Mouse (Mus musculus): ENCODE data around the gene Sox4. TPM values are rescaled to one million over a fixed set of nuclear protein-coding genes. Genes with fewer than 3 reads are reported as not detected.

Gene Sox4
- polyA plus RNA-seq (2016; fragmentation: Nextera tagmentation; extraction: Ambion mirVana), result 69.6 and 73.2 TPM in 2 replicates

DNA sequence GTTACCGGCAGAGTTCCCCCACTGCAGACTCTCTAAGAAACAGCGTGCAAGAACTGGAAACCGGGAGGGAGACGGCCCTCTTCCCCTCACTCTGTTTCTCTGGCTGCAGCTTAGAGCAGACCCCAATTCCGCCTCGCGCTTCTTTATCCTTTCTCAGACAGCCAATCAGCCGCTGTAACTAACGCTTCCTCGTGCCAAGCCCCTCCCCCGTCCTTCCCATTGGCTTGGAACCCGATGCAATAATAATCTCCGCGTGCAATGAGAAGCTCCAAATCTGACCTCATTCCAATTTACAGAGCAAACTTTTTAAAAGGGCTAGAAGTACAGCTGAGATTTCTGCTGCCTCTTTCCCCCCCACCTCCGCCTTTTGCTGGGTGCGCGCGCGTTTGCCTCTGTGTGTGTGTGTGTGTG is at the start of gene Sox4:
Gene Sox4 (minus strand): TSS at position 133 of the 411 bp plus-strand sequence.
- Histone ChIP-seq H3K4me3 (peak within 1 kb of the TSS; percentile 99), H3K4me1 (peaks cover 17% of the 10 kb centered on the region), H3K27ac (replicated peaks) (peak within 1 kb of the TSS; percentile 99), H3K27me3 (replicated peaks; ENCODE audit: low read depth, poor library complexity, severe bottlenecking) (no peaks in the 10 kb centered on the region), H3K9me3 (no peaks in the 10 kb centered on the region), H3K36me3 (replicated peaks) (peaks cover 20% of the 10 kb centered on the region)
- whole genome bisulfite sequencing, result under 1% methylated on average over 19 of the region's 19 CpGs
- peak; percentile 96 for DNase-seq (ENCODE audit: low spot score)

DNA sequence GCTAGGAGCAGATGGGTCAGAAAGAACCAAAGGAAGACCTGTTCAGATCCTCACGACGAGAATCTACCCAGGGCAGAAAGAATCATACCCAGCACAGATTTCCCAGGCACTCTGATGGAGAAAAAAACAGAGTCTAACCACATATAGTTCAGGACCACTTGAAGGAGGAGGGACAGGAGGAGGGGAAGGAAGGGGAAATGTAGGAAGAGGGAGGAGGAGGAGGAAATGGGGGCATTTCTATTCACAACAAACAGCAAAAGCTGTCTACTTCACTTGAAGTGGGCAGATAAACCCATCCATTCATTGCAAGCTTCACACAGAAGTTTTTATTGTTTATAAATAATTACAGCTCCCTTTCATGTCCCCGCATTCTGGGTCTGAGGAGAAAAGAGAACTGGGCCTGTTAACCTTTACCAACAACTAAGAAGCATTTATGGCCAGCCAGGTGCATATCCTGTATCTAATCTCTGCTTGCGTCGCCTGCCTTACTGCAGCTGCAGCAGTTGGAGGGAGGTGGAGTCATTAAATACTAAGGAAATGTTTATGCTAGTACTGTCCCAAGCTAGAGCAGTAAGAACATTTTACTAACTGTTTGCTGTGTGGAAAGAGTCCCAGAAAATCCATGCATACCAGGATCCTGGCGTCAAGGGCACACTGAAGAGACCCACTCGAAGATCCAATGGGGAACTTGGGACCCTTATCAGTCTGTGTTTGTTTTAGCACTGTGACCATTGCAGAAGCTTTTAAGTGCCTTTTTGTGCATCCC is 38.6 kb upstream of the Sox4 start:
- Histone ChIP-seq H3K9me3 (no peaks in the 10 kb centered on the region), H3K4me1 (peaks cover 27% of the 10 kb centered on the region), H3K27me3 (replicated peaks; ENCODE audit: low read depth, poor library complexity, severe bottlenecking) (no peaks in the 10 kb centered on the region), H3K4me3 (no peak overlapping the region), H3K36me3 (replicated peaks) (no peaks in the 10 kb centered on the region), H3K27ac (replicated peaks) (no peak overlapping the region)
- DNase-seq (ENCODE audit: low spot score), result no peak
- 67% methylated on average over 7 of the region's 7 CpGs for WGBS

DNA sequence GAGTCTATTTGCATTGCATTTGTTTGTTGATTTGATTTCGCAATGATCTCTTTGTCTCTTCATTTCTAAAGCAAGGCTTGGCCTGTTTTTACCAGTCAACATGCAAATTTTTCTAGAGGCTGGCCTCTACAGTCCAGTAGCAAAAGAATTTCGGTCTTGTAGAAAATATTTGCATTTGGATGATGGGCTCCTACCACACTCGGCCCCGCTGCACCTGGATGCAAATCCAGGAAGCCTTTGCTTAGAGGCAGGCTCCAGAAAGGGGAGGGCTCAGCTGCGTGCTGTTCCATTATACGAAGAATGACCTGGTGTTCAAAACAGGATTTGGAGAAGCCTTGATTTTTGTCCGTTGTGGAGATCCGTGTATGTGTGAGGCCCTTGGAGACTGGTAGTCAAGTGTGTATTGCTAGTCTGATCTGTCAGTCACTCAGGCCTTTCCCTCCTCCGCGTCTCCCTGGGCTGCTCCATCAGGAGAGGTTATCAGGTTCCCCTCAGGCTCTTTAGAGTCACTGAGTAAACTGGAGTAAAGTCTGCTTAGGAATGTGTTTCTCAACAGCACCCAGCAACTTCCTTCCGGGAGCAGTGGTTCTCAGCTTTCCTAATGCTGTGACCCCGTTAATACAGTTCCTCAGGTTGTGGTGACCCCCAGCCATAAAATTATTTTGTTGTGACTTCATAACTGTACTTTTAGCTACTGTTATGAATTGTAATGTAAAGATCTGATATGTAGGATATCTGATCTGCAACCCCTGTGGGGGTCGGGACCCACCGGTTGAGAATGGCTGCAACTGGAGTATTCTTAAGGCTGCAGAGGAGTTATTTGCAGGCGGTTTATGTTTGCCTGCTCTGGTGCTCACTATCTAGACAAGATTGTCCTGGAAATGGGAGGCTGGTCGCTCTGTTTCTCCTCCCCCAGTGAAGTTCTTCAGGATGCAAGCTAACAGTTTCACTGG is 35.5 kb upstream of the Sox4 start:
- H3K27ac ChIP-seq (replicated peaks), result no peak overlapping the region; the same call in 1 of the 2 replicates
- no peaks in the 10 kb centered on the region for H3K36me3 ChIP-seq (replicated peaks)
- WGBS, result 31% methylated on average over 16 of the region's 16 CpGs
- H3K4me3 ChIP-seq, result no peak overlapping the region
- peak; percentile 46 for DNase-seq (ENCODE audit: low spot score)
- H3K27me3 ChIP-seq (replicated peaks; ENCODE audit: low read depth, poor library complexity, severe bottlenecking), result no peaks in the 10 kb centered on the region
- H3K9me3 ChIP-seq, result no peaks in the 10 kb centered on the region
- peaks cover 27% of the 10 kb centered on the region for H3K4me1 ChIP-seq

DNA sequence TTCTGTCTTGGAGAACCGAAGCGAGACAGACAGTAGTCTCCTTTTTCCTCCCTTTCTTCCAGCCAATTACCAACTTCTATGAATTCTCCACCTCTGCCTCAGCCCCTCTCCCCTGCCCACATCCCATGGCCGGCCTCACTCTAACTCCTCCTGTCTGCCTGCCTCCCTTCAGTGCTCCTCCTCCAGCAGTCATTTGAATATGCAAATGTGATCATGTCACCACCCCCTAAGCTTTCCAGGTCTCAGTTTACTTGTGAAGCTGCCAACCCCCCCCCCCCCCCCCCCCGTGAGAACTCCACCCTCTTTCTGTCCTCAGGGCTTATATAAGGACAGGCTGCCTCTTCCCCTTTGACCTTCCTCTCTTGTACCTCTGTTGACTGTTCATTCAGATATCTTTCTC is 27.2 kb upstream of the Sox4 start:
- no peak for DNase-seq (ENCODE audit: low spot score)
- Histone ChIP-seq H3K9me3 (no peaks in the 10 kb centered on the region), H3K27me3 (replicated peaks; ENCODE audit: low read depth, poor library complexity, severe bottlenecking) (no peaks in the 10 kb centered on the region), H3K4me1 (no peaks in the 10 kb centered on the region), H3K36me3 (replicated peaks) (no peaks in the 10 kb centered on the region), H3K4me3 (no peak overlapping the region), H3K27ac (replicated peaks) (no peak overlapping the region)
- 52% methylated on average over 4 of the region's 4 CpGs for WGBS

DNA sequence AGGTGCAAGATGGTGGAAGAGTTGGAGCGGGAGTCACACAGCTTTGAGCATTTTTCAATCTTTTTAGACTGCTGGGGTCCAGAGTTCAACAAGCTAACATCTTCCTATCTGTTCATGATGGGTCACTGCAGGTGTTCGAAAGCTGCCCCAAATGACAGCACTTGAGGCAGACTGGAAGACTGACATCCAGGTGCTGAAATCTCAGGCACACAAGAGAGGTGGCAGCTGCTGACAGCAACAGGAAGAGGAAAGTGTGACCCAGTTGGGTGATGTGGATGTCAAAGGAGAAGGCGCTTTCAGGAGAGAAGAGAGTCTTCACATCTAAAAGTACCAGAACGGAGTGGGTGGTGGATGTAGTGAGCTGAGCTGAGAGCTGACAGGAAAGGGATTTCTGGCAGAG is 21.5 kb upstream of the Sox4 start:
- no peak for DNase-seq (ENCODE audit: low spot score)
- Histone ChIP-seq H3K36me3 (replicated peaks) (no peaks in the 10 kb centered on the region), H3K4me1 (peaks cover 5% of the 10 kb centered on the region; the same call in 1 of the 2 replicates), H3K27ac (replicated peaks) (no peak overlapping the region), H3K27me3 (replicated peaks; ENCODE audit: low read depth, poor library complexity, severe bottlenecking) (no peaks in the 10 kb centered on the region), H3K4me3 (no peak overlapping the region), H3K9me3 (no peaks in the 10 kb centered on the region)
- 90% methylated on average over 4 of the region's 4 CpGs for WGBS

DNA sequence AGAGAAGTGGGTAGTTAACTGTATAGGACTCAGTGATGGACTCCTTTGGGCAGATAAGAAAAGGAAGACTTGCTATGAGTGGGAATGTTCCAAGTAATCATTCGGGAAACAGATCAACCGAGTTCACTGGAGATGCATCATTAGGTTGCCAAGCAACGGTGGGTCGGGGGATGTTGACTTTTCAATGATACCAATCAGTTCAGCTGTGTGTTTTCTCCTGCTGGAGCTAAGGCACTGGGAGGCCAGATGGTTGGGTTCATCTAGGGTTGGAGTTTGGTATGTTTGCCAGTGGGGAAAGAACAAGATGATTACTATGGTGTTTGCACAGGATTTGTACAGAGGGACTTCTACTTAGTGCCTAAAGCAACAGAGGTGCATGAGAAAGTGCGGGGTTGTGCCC is 21.1 kb upstream of the Sox4 start:
- peak; percentile 23 for DNase-seq (ENCODE audit: low spot score)
- Histone ChIP-seq H3K27ac (replicated peaks) (no peak overlapping the region), H3K36me3 (replicated peaks) (no peaks in the 10 kb centered on the region), H3K4me3 (no peak overlapping the region), H3K4me1 (peaks cover 5% of the 10 kb centered on the region; the same call in 1 of the 2 replicates), H3K9me3 (no peaks in the 10 kb centered on the region), H3K27me3 (replicated peaks; ENCODE audit: low read depth, poor library complexity, severe bottlenecking) (no peaks in the 10 kb centered on the region)
- WGBS, result 76% methylated on average over 5 of the region's 5 CpGs

DNA sequence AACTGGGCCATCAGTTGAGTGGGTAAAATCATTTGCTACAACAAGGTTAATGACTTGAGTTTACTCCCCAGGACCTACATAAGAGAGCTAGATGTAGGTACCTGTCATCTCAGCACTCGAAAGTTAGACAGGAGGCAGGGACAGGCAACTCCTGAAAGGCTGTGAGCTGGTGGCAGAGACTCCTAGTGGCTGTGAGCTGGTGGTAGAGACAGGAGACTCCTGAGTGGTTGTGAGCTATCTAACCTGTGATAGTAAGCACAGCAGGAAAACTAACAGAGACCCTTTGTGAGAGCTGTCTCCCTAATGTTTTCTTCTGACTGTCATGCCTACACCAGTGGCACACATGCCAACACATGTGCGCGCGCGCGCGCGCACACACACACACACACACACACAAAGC is 7.4 kb upstream of the Sox4 start:
- H3K36me3 ChIP-seq (replicated peaks), result no peaks in the 10 kb centered on the region
- DNase-seq (ENCODE audit: low spot score), result no peak
- peaks cover 23% of the 10 kb centered on the region for H3K4me1 ChIP-seq
- H3K27me3 ChIP-seq (replicated peaks; ENCODE audit: low read depth, poor library complexity, severe bottlenecking), result 0 out of 2 replicates have a peak, but pooled peaks cover 5% of the 10 kb centered on the region
- H3K9me3 ChIP-seq, result no peaks in the 10 kb centered on the region
- WGBS, result 98% methylated on average over 8 of the region's 8 CpGs
- H3K4me3 ChIP-seq, result no peak overlapping the region
- H3K27ac ChIP-seq (replicated peaks), result no peak overlapping the region

DNA sequence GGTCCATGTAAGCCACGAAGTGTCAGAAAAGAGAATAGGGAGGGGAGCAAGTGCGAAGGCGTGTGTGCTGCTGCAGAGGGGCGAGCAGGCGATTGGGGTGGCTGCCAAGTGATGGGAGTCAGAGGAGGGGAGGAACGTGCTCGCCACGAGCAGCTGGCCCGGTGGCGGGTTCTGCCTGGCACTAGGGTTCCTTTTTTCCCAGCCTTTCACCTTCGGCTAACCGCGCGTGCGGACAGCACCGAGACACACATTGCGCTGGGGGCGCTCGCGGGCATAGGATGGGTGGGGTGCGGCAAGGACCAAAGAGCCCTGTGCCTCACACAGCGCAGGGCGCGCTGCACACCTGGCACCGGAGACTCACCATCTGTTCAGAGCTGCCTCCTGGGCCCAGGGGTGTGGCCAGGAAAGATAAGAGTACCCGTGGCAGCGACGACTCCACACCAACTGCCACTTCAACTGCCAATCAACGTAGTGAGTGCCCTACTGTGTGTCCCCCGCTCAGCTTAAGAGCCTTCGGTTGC is 6.0 kb upstream of the Sox4 start:
- peaks cover 23% of the 10 kb centered on the region for H3K4me1 ChIP-seq
- H3K36me3 ChIP-seq (replicated peaks), result no peaks in the 10 kb centered on the region
- peak overlapping the region; percentile 93 for H3K27ac ChIP-seq (replicated peaks)
- peak; percentile 87 for DNase-seq (ENCODE audit: low spot score)
- 2% methylated on average over 31 of the region's 31 CpGs for WGBS
- H3K9me3 ChIP-seq, result no peaks in the 10 kb centered on the region
- H3K27me3 ChIP-seq (replicated peaks; ENCODE audit: low read depth, poor library complexity, severe bottlenecking), result 0 out of 2 replicates have a peak, but pooled peaks cover 5% of the 10 kb centered on the region
- H3K4me3 ChIP-seq, result peak overlapping the region; percentile 76

DNA sequence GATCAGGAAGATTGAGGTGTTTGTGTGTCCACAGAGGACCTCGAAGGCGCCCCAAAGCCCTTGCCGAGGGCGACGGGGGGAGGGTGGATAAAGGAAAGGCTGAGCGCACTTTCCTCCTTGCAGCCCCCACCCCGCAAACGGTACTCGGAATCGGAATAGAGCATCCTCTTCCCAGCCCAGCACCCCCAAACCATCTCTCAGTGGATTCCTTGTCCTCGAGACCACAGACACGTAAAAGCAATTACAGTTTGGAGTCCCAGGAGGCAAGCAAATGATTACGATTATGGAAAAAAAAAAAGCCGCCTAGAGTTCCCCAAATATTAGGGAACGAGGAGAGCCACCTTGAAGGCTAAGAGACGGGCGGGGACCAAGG is 5.5 kb upstream of the Sox4 start:
- Histone ChIP-seq H3K27ac (replicated peaks) (peak overlapping the region; percentile 93), H3K4me3 (peak overlapping the region; percentile 76), H3K4me1 (peaks cover 25% of the 10 kb centered on the region), H3K27me3 (replicated peaks; ENCODE audit: low read depth, poor library complexity, severe bottlenecking) (0 out of 2 replicates have a peak, but pooled peaks cover 5% of the 10 kb centered on the region), H3K9me3 (no peaks in the 10 kb centered on the region), H3K36me3 (replicated peaks) (no peaks in the 10 kb centered on the region)
- under 1% methylated on average over 17 of the region's 17 CpGs for WGBS
- no peak for DNase-seq (ENCODE audit: low spot score)

DNA sequence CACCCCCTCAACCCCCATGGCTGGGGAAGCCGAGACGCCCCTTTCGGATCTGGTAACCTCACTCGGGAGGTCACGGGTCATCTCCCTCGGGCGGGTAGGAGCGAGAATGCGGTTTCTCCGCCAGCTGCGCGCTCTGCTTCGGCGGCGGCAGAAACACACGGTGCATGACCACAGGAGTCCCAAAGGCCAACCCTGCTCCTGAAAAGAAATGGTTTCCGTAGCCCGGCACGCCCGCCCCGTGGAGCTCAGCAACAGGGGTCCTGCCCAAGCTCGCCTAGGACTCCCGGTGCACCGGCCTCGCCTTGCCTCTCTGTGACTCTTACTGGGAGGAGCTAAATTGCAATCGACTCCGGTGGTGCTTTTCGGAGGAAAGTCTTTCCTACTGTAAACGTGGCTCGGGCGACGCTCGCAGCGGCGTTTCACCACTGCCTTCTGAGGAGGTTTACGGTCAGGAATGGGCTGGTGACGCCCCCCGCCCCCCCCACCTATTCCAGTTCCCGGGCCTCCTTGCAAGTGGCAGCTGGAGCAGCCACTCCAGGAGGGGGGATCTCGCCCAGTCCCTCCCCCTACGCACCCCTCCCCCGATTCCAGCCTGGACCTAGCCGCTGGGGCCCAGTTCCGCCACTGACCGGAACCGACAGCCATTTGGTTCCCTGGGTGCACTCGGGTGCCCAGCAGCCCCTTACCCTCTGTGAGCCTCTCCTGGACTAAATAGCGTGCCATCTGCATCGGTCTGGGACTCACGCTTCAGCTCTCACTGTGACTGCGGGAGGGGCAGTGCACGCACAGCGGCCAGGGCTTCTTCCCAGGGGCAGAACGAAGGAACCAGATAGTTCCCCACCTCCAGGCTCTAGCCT is 4.9 kb upstream of the Sox4 start:
- H3K36me3 ChIP-seq (replicated peaks), result no peaks in the 10 kb centered on the region
- H3K27me3 ChIP-seq (replicated peaks; ENCODE audit: low read depth, poor library complexity, severe bottlenecking), result 0 out of 2 replicates have a peak, but pooled peaks cover 5% of the 10 kb centered on the region
- H3K9me3 ChIP-seq, result no peaks in the 10 kb centered on the region
- under 1% methylated on average over 54 of the region's 54 CpGs for WGBS
- peak; percentile 88 for DNase-seq (ENCODE audit: low spot score)
- peak overlapping the region; percentile 93 for H3K27ac ChIP-seq (replicated peaks)
- peak overlapping the region; percentile 76 for H3K4me3 ChIP-seq
- H3K4me1 ChIP-seq, result peaks cover 28% of the 10 kb centered on the region

DNA sequence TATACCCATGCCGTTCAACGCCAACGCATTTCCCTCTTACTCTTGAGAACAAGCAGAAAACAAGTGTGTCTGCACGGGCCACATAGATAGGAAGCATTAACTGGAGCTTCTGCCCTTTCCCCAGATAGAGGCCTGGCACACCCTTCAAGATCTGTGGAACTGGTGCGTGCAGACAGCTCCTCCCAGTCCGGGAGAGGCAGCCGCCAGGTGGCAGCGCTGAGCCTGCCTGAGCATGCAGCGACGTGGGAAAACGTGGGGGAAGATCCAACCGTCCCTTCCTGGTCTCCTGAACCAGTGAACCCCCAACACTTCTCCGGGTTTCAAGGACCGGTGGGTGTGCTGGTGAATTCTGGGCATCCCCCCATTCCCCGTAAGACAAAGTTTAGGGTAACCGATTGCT is 4.3 kb upstream of the Sox4 start:
- peak; percentile 95 for DNase-seq (ENCODE audit: low spot score)
- peak overlapping the region; percentile 93 for H3K27ac ChIP-seq (replicated peaks)
- H3K9me3 ChIP-seq, result no peaks in the 10 kb centered on the region
- H3K4me1 ChIP-seq, result peaks cover 28% of the 10 kb centered on the region
- 0 out of 2 replicates have a peak, but pooled peaks cover 5% of the 10 kb centered on the region for H3K27me3 ChIP-seq (replicated peaks; ENCODE audit: low read depth, poor library complexity, severe bottlenecking)
- 4% methylated on average over 16 of the region's 16 CpGs for WGBS
- H3K4me3 ChIP-seq, result peak overlapping the region; percentile 76
- H3K36me3 ChIP-seq (replicated peaks), result no peaks in the 10 kb centered on the region
